Mouse (Mus musculus) heart, adult 2 months (tissue): ENCODE measurements around the gene Tmod1. TPM values are rescaled to one million over a fixed set of nuclear protein-coding genes. Genes with fewer than 3 reads are reported as not detected.

Experiments used
- DNase-seq, 2 experiments: peaks; one replicate each; pipeline ENCODE4 v3.0.0; 2021
- H3K27ac ChIP-seq: fragments of 200-600 bp; 2 replicates; pipeline ENCODE4 v1.8.1; 2022
- H3K27me3 ChIP-seq: fragments of 200-500 bp; 2 replicates; pipeline ENCODE4 v1.6.1; 2012; ENCODE audit warnings: mild to moderate bottlenecking, low read length, inconsistent platforms, mixed read lengths; ENCODE audit not compliant: control insufficient read depth, insufficient read depth
- H3K36me3 ChIP-seq: fragments of 200-500 bp; 2 replicates; pipeline ENCODE4 v1.6.1; 2012; ENCODE audit warnings: low read length, inconsistent platforms; ENCODE audit not compliant: control insufficient read depth, insufficient read depth
- H3K4me1 ChIP-seq: fragments of 200-500 bp; 2 replicates; pipeline ENCODE4 v1.6.1; 2011; ENCODE audit warnings: low read length; ENCODE audit not compliant: control insufficient read depth, insufficient read depth
- H3K4me3 ChIP-seq: fragments of 200-600 bp; 2 replicates; pipeline ENCODE4 v1.8.1; 2022
- H3K79me2 ChIP-seq: fragments of 200-500 bp; replicated peaks from 2 replicates; pipeline ENCODE4 v1.6.1; 2012; ENCODE audit warnings: mild to moderate bottlenecking, inconsistent platforms, low read length, moderate library complexity, mixed read lengths; ENCODE audit not compliant: control insufficient read depth, insufficient read depth
- H3K9ac ChIP-seq: fragments of 200-500 bp; 2 replicates; pipeline ENCODE4 v1.6.1; 2012; ENCODE audit warnings: low read depth, mild to moderate bottlenecking, control low read depth, inconsistent platforms, low read length, mixed read lengths
- CTCF ChIP-seq: fragments of 200-600 bp; IDR thresholded peaks from 2 replicates; pipeline ENCODE4 v1.8.1; 2022; ENCODE audit warnings: antibody characterized with exemption, mild to moderate bottlenecking, moderate library complexity
- EP300 ChIP-seq: fragments of 200-500 bp; IDR thresholded peaks from 2 replicates; pipeline ENCODE4 v1.6.1; 2011; ENCODE audit warnings: low read depth, low read length, control low read depth; ENCODE audit not compliant: insufficient read depth
- POLR2A ChIP-seq: fragments of 200-500 bp; IDR thresholded peaks from 2 replicates; pipeline ENCODE4 v1.6.1; 2011; ENCODE audit warnings: mild to moderate bottlenecking, low read depth, low read length, control low read depth; ENCODE audit not compliant: insufficient read depth
- WGBS: fragments of 180-500 bp; shearing (Covaris S2); methylation state at CpG from one replicate; pipeline ENCODE4 v1.1.7; 2018; 5-methylcytosine and 5-hydroxymethylcytosine counted together
- intact Hi-C: fragments of 180-260 bp; cut with DNase I; formaldehyde crosslinking; loops from one replicate; pipeline ENCODE4 v1.15.1; 2025
- polyA plus RNA-seq: library from polyadenylated mRNA; depleted of rRNA; stranded (reverse); fragments of >200 nt; gene quantifications from 2 replicates; pipeline ENCODE4 v1.2.3, GENCODE M21; 2012
- total RNA-seq, 2 experiments: library from RNA; stranded (reverse); gene quantifications; 2 replicates each; pipeline ENCODE4 v1.2.3; 2021

Tmod1 gene
- total and polyA plus RNA-seq, 3 experiments: 142 to 264 (median 250) TPM

DNA sequence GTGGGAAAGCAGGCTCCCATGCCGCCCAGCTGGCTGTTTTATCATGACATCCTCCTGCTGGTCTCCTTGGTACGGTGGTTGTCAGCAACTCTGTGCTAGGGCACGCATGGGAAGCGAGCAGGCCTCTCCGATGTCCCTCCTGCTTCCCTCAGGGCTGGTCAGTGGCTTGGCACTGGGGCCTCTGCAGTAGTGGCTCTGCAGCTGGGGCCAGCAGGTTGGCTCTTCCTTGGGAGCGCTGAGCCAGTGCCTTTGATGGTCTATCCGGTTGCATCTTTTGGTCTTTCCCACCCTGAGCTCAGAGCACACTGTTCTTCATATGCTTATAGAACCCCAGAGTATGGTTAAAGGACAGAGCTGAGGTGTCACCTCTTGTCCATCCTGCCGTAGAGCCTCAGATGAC, 71.3 kb downstream of the Tmod1 start:
- Histone ChIP-seq H3K27me3 (no peaks in the 10 kb centered on the region), H3K36me3 (peaks cover 2% of the 10 kb centered on the region; the same call in 1 of the 2 replicates), H3K9ac (no peak overlapping the region), H3K27ac (no peak overlapping the region), H3K79me2 (no peaks in the 10 kb centered on the region), H3K4me1 (peaks cover 2% of the 10 kb centered on the region; the same call in 1 of the 2 replicates), H3K4me3 (no peak overlapping the region)
- DNase-seq: no peak
- 67% methylated on average over 8 of the region's 8 CpGs for WGBS
- intact Hi-C loops: no loop called here
- TF ChIP-seq CTCF (no peak), POLR2A (no peak), EP300 (no peak)

GRCm38 (mm10) chr4:46111361-46111760, 72.6 kb downstream of the Tmod1 start:
- Histone ChIP-seq H3K27me3 (no peaks in the 10 kb centered on the region), H3K4me3 (no peak overlapping the region), H3K9ac (no peak overlapping the region), H3K36me3 (peaks cover 2% of the 10 kb centered on the region; the same call in 1 of the 2 replicates), H3K27ac (no peak overlapping the region), H3K79me2 (no peaks in the 10 kb centered on the region), H3K4me1 (peaks cover 2% of the 10 kb centered on the region; the same call in 1 of the 2 replicates)
- intact Hi-C loops: no loop called here
- WGBS: 34% methylated on average over 3 of the region's 3 CpGs
- DNase-seq: no peak
- TF ChIP-seq CTCF: no peak
- no peak for TF ChIP-seq EP300
- TF ChIP-seq POLR2A: no peak

GRCm38 (mm10) chr4:46115308-46115707, 76.6 kb downstream of the Tmod1 start:
- no peaks in the 10 kb centered on the region for H3K79me2 ChIP-seq
- intact Hi-C loops: loop anchor here (5.0 kb wide), 1 partner anchor 73 kb away; no protein-coding TSS in a partner anchor
- H3K27ac ChIP-seq: no peak overlapping the region
- 26% methylated on average over 1 of the region's 1 CpGs for WGBS
- no peaks in the 10 kb centered on the region for H3K27me3 ChIP-seq
- no peaks in the 10 kb centered on the region for H3K36me3 ChIP-seq
- no peak for DNase-seq
- H3K4me1 ChIP-seq: peaks cover 3% of the 10 kb centered on the region; the same call in 1 of the 2 replicates
- no peak overlapping the region for H3K9ac ChIP-seq
- peak; percentile 25 for TF ChIP-seq CTCF
- TF ChIP-seq EP300: no peak
- TF ChIP-seq POLR2A: no peak
- H3K4me3 ChIP-seq: no peak overlapping the region

GRCm38 (mm10) chr4:46116544-46117175, 77.9 kb downstream of the Tmod1 start:
- intact Hi-C loops: loop anchor here (5.0 kb wide), 1 partner anchor 74 kb away; no protein-coding TSS in a partner anchor
- Histone ChIP-seq H3K4me1 (peaks cover 2% of the 10 kb centered on the region; the same call in 1 of the 2 replicates), H3K4me3 (no peak overlapping the region), H3K36me3 (no peaks in the 10 kb centered on the region), H3K9ac (no peak overlapping the region), H3K79me2 (no peaks in the 10 kb centered on the region), H3K27ac (no peak overlapping the region), H3K27me3 (no peaks in the 10 kb centered on the region)
- TF ChIP-seq CTCF (no peak), EP300 (0 out of 2 replicates have a peak, but pooled peaks have one; percentile 31), POLR2A (no peak)
- whole genome bisulfite sequencing: 55% methylated on average over 10 of the region's 10 CpGs
- peak in 1 of 2 experiments; percentile 17 for DNase-seq

GRCm38 (mm10) chr4:46117536-46117935, 78.8 kb downstream of the Tmod1 start:
- Histone ChIP-seq H3K36me3 (no peaks in the 10 kb centered on the region), H3K4me3 (no peak overlapping the region), H3K4me1 (peaks cover 2% of the 10 kb centered on the region; the same call in 1 of the 2 replicates), H3K27ac (no peak overlapping the region), H3K9ac (no peak overlapping the region), H3K79me2 (no peaks in the 10 kb centered on the region), H3K27me3 (no peaks in the 10 kb centered on the region)
- intact Hi-C loops: loop anchor here (5.0 kb wide), 1 partner anchor 75 kb away; no protein-coding TSS in a partner anchor
- no peak for DNase-seq
- TF ChIP-seq EP300: no peak
- no peak for TF ChIP-seq POLR2A
- TF ChIP-seq CTCF: no peak
- WGBS: 94% methylated on average over 4 of the region's 4 CpGs

DNA sequence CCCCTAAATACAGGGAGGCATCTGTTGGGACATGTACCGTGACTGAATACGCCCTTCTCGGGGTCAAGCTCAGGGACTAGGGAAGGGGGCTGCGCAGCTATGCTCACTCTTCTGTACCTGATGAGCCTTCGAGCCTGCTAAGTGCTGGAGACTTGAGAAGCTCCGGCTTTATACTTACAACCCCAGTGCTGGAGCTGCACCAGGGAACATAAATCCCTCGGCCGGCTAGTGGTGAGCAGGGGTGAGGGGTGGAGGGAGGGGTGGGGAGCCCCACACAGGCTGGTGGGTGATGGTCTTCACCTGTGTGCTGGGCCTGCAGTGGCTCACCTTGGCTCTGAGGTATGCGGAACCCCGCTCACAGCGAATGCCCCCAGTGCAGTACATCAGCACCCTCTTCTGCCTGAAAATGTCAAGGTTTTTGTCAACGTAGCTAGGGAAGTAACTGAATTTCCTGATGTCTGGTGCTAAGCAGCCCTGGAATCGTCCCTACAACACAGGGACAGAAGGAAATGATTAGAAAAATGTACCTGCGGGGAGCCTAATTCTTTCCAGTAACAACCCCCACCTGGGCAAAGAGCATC, 80.9 kb downstream of the Tmod1 start:
- Histone ChIP-seq H3K4me3 (no peak overlapping the region), H3K9ac (no peak overlapping the region), H3K4me1 (peaks cover 2% of the 10 kb centered on the region; the same call in 1 of the 2 replicates), H3K27me3 (no peaks in the 10 kb centered on the region), H3K36me3 (no peaks in the 10 kb centered on the region), H3K27ac (no peak overlapping the region), H3K79me2 (no peaks in the 10 kb centered on the region)
- DNase-seq: no peak
- 89% methylated on average over 14 of the region's 14 CpGs for WGBS
- TF ChIP-seq CTCF (no peak), POLR2A (no peak), EP300 (no peak)
- intact Hi-C loops: loop anchor here (5.0 kb wide), 2 partner anchors 77 to 87 kb away; no protein-coding TSS in a partner anchor
